In genomic region chr17:26816810-26817209, GRCm38 (mm10) we compare ENCODE assay signal across 29 mouse cellular contexts. TPM values are rescaled to one million over a fixed set of nuclear protein-coding genes. Genes with fewer than 3 reads are reported as not detected.
DNase-seq lines count a peak whose midpoint lies in the region; ATAC-seq and TF ChIP-seq lines count a peak whose summit lies in the region.
"Had no signal": no experiment of that assay in that cellular context is flagged by ENCODE, and none has a peak within 500 bp of the region (broad histone marks: within the 10 kb centered on the region; RNA-seq: fewer than 3 reads in every experiment).

No protein-coding gene starts in this region.

- ATAC-seq in common myeloid progenitor, adult 5-6 weeks (replicated peaks; ENCODE audit: low read depth, poor library complexity, severe bottlenecking), result peak; percentile 65
- ATAC-seq: forebrain, embryonic 14.5 days; forebrain, postnatal 0 days; hindbrain, embryonic 16.5 days; intestine, embryonic 15.5 days had no signal

- no peak for TF ChIP-seq POLR2A in heart, adult 2 months (IDR thresholded peaks at IDR 0.05; ENCODE audit: insufficient read depth, low read depth, low read length)
- TF ChIP-seq POLR2A in myocyte (IDR thresholded peaks at IDR 0.05; ENCODE audit: insufficient read length, low read depth), result no peak

- no peaks in the 10 kb centered on the region for H3K79me3 ChIP-seq in C2C12 (ENCODE audit: low read depth)

- H3K27me3 ChIP-seq in heart, embryonic 10.5 days (ENCODE audit: insufficient read depth, poor library complexity, severe bottlenecking), result no peaks in the 10 kb centered on the region
- H3K27me3 ChIP-seq in heart, adult 2 months (ENCODE audit: control insufficient read depth, insufficient read depth, low read length), result no peaks in the 10 kb centered on the region; the same call in 1 of the 2 replicates
- H3K27me3 ChIP-seq in C2C12 (ENCODE audit: control insufficient read depth, insufficient read depth, insufficient read length), result peaks cover 26% of the 10 kb centered on the region
- peaks cover 21% of the 10 kb centered on the region for H3K27me3 ChIP-seq in myocyte (ENCODE audit: control insufficient read depth, insufficient read depth, insufficient read length)
- H3K27me3 ChIP-seq: embryonic facial prominence, embryonic 15.5 days; intestine, embryonic 15.5 days had no signal

- TF ChIP-seq EP300 in heart, adult 2 months (IDR thresholded peaks at IDR 0.05; ENCODE audit: insufficient read depth, low read depth, low read length), result no peak

- H3K36me3 ChIP-seq in heart, embryonic 10.5 days, result no peaks in the 10 kb centered on the region
- H3K36me3 ChIP-seq in heart, adult 2 months (ENCODE audit: control insufficient read depth, insufficient read depth, low read length), result no peaks in the 10 kb centered on the region
- H3K36me3 ChIP-seq in C2C12 (ENCODE audit: control insufficient read depth, insufficient read depth) (no peaks in the 10 kb centered on the region), myocyte (ENCODE audit: control insufficient read depth, insufficient read depth) (no peaks in the 10 kb centered on the region)
- H3K36me3 ChIP-seq: embryonic facial prominence, embryonic 12.5 days; embryonic facial prominence, embryonic 15.5 days; G1E; hindbrain, embryonic 10.5 days; hindbrain, embryonic 13.5 days; intestine, embryonic 15.5 days had no signal

- no peak overlapping the region for H3K4me3 ChIP-seq in heart, embryonic 10.5 days
- no peak overlapping the region for H3K4me3 ChIP-seq in heart, adult 2 months
- H3K4me3 ChIP-seq in C2C12 (ENCODE audit: insufficient read depth, poor library complexity, severe bottlenecking) (no peak overlapping the region), myocyte (no peak overlapping the region)
- H3K4me3 ChIP-seq: embryonic facial prominence, embryonic 12.5 days; embryonic facial prominence, embryonic 15.5 days; hindbrain, embryonic 10.5 days; hindbrain, embryonic 13.5 days; intestine, embryonic 15.5 days had no signal

- no peak overlapping the region for H3K4me2 ChIP-seq in myocyte (ENCODE audit: low read depth)
- H3K4me2 ChIP-seq: embryonic facial prominence, embryonic 12.5 days; embryonic facial prominence, embryonic 15.5 days; heart, embryonic 11.5 days; hindbrain, embryonic 13.5 days; intestine, embryonic 15.5 days had no signal

- H3K4me1 ChIP-seq in heart, embryonic 10.5 days, result peaks cover 18% of the 10 kb centered on the region
- H3K4me1 ChIP-seq in heart, adult 2 months (ENCODE audit: control insufficient read depth, insufficient read depth, low read length), result peaks cover 2% of the 10 kb centered on the region; the same call in 1 of the 2 replicates
- H3K4me1 ChIP-seq: embryonic facial prominence, embryonic 12.5 days; embryonic facial prominence, embryonic 15.5 days; hindbrain, embryonic 10.5 days; hindbrain, embryonic 13.5 days; intestine, embryonic 15.5 days had no signal

- DNase-seq in heart, embryonic 10.5 days (ENCODE audit: low spot score), result peak; percentile 27
- DNase-seq in heart, adult 2 months, result no peak
- no peak for DNase-seq in spleen, adult 18-20 months
- DNase-seq in layer of hippocampus, postnatal 10 days (ENCODE audit: low spot score in 2 of 2), result no peak
- DNase-seq: adrenal gland, adult 2 months; adrenal gland, postnatal 25 days; cerebellum, adult 11-12 months; cerebellum, adult 9-10 months; cerebellum, postnatal 14 days; forebrain, postnatal 0 days; gastrocnemius, postnatal 10 days; gastrocnemius, postnatal 36 days; heart, adult 18-20 months; kidney, adult 11 months had no signal

- H3K27ac ChIP-seq in heart, embryonic 10.5 days, result no peak overlapping the region
- H3K27ac ChIP-seq in heart, adult 2 months, result no peak overlapping the region
- H3K27ac ChIP-seq: embryonic facial prominence, embryonic 12.5 days; embryonic facial prominence, embryonic 15.5 days; hindbrain, embryonic 10.5 days; hindbrain, embryonic 13.5 days; intestine, embryonic 15.5 days had no signal

- H3ac ChIP-seq in C2C12 (ENCODE audit: control insufficient read depth, insufficient read length, low read depth) (no peak overlapping the region), myocyte (ENCODE audit: control insufficient read depth, insufficient read length) (no peak overlapping the region)

- WGBS in heart, embryonic 10.5 days, result 77% methylated on average over 6 of the region's 6 CpGs
- WGBS in heart, adult 2 months, result 74% methylated on average over 6 of the region's 6 CpGs

- H3K9me3 ChIP-seq in heart, embryonic 10.5 days, result no peaks in the 10 kb centered on the region
- H3K9me3 ChIP-seq: embryonic facial prominence, embryonic 12.5 days; embryonic facial prominence, embryonic 15.5 days; G1E; hindbrain, embryonic 10.5 days; hindbrain, embryonic 13.5 days; intestine, embryonic 15.5 days had no signal

- no peak overlapping the region for H3K9ac ChIP-seq in heart, adult 2 months (ENCODE audit: low read depth, low read length)
- H3K9ac ChIP-seq: embryonic facial prominence, embryonic 12.5 days; embryonic facial prominence, embryonic 15.5 days; forebrain, postnatal 0 days; hindbrain, embryonic 13.5 days; intestine, embryonic 15.5 days had no signal

- no peaks in the 10 kb centered on the region for H3K79me2 ChIP-seq in heart, adult 2 months (replicated peaks; ENCODE audit: control insufficient read depth, insufficient read depth, low read length)
- no peaks in the 10 kb centered on the region for H3K79me2 ChIP-seq in C2C12 (ENCODE audit: control insufficient read depth, insufficient read depth)
- no peaks in the 10 kb centered on the region for H3K79me2 ChIP-seq in myocyte (ENCODE audit: control insufficient read depth, insufficient read depth)

- intact Hi-C loops in heart, adult 2 months (cut with DNase I), result no loop called here

- no peak for TF ChIP-seq CTCF in heart, adult 2 months (IDR thresholded peaks at IDR 0.05)
- TF ChIP-seq CTCF in C2C12 (IDR thresholded peaks at IDR 0.05; ENCODE audit: control insufficient read depth, insufficient read depth, insufficient read length), result no peak

TF ChIP-seq in C2C12, 6 proteins besides CTCF, POLR2A, EP300 and RAD21:
- TF ChIP-seq MYOD1 (IDR thresholded peaks at IDR 0.05; ENCODE audit: control insufficient read depth, insufficient read length, low read depth), result peak; percentile 74
- no peak for TF ChIP-seq CEBPB (IDR thresholded peaks at IDR 0.05; ENCODE audit: low read depth)
- TF ChIP-seq FOSL1 (IDR thresholded peaks at IDR 0.05; ENCODE audit: insufficient read depth, low read length, poor library complexity, severe bottlenecking), result no peak

TF ChIP-seq in myocyte, 11 proteins besides CTCF, POLR2A, EP300 and RAD21:
- TF ChIP-seq REST (IDR thresholded peaks at IDR 0.05; ENCODE audit: insufficient read depth, insufficient read length) (no peak), MYOD1 (IDR thresholded peaks at IDR 0.05; ENCODE audit: control insufficient read depth in 1 of 3, insufficient read length in 2 of 3, low read depth in 2 of 3) (peak in 2 of 3 experiments; percentile 19 to 65), POLR2AphosphoS2 (IDR thresholded peaks at IDR 0.05; ENCODE audit: insufficient read length, low read depth) (no peak), MAX (IDR thresholded peaks at IDR 0.05; ENCODE audit: low read depth) (no peak)

RNA-seq across cellular contexts. Expression of gene Nkx2-5, which starts 28.0 kb away (rescaled TPM):
- 146 and 189 TPM in 2 replicates for polyA plus RNA-seq in heart, embryonic 10.5 days (2016; fragmentation: Nextera tagmentation; extraction: Ambion mirVana)
- total RNA-seq in heart, adult 2 months (2021), result 10 to 100 TPM; 87.1 to 96.3 TPM
- polyA plus RNA-seq in heart, adult 2 months (2012; rRNA removed), result 72.6 and 104 TPM in 2 replicates
- polyA plus RNA-seq in C2C12 (2012; fragmentation: generic; extraction: Trizol) (2.2 TPM), myocyte (2012; fragmentation: generic; extraction: Trizol) (1.4 TPM)
- not detected in 2 replicates for total RNA-seq in common myeloid progenitor, adult 5-6 weeks (2017)
- not detected for total RNA-seq in layer of hippocampus, postnatal 10 days (2021)
- total RNA-seq: adrenal gland, adult 2 months; adrenal gland, postnatal 25 days; G1E; gastrocnemius, adult 18-20 months; gastrocnemius, postnatal 10 days; gastrocnemius, postnatal 36 days had no signal
- polyA plus RNA-seq: brain, embryonic 14.5 days; forebrain, embryonic 11.5 days; forebrain, embryonic 14.5 days; forebrain, postnatal 0 days; G1E; hindbrain, embryonic 10.5 days; hindbrain, embryonic 16.5 days; intestine, embryonic 15.5 days had no signal

RNA-seq across cellular contexts. Expression of gene Bnip1, which starts 35.9 kb away (rescaled TPM):
- polyA plus RNA-seq in heart, embryonic 10.5 days (2016; fragmentation: Nextera tagmentation; extraction: Ambion mirVana), result 51.1 and 51.6 TPM in 2 replicates
- total RNA-seq in heart, adult 2 months (2021), result 10 to 100 TPM; 28.5 to 28.8 TPM
- polyA plus RNA-seq in heart, adult 2 months (2012; rRNA removed), result 23.7 and 28.8 TPM in 2 replicates
- 27.8 TPM for polyA plus RNA-seq in C2C12 (2012; fragmentation: generic; extraction: Trizol)
- 68.1 and 68.4 TPM in 2 replicates for total RNA-seq in common myeloid progenitor, adult 5-6 weeks (2017)
- 31.8 TPM for polyA plus RNA-seq in myocyte (2012; fragmentation: generic; extraction: Trizol)
- 10 to 100 TPM; 33.0 to 34.1 TPM for total RNA-seq in layer of hippocampus, postnatal 10 days (2021)

Comparison
In these comparisons a context has a peak if more than half of its experiments do, and no peak if none do; other contexts are left out.
1. RNA of gene Nkx2-5, which starts 28.0 kb away (polyA plus RNA-seq): 146 to 189 TPM in heart, embryonic 10.5 days and 72.6 to 104 TPM in heart, adult 2 months; 2.2 TPM in C2C12 (single experiment) and 1.4 TPM in myocyte (single experiment); every median in the first group is over 10 times any median in the second.